Mouse (Mus musculus) kidney, postnatal 0 days (tissue): ENCODE measurements around the gene Prrc2b. TPM values are rescaled to one million over a fixed set of nuclear protein-coding genes. Genes with fewer than 3 reads are reported as not detected.

Experiments
- ATAC-seq: fragments of 200-750 bp; cut with Nextera tagmentation; replicated peaks from 2 replicates; pipeline ENCODE4 v1.8.0; 2017; ENCODE audit warnings: low read depth, moderate number of reproducible peaks, moderate TSS enrichment, moderate library complexity; ENCODE audit not compliant: low FRiP score
- DNase-seq: peaks from one replicate; pipeline ENCODE4 v3.0.0-alpha.2; 2016; ENCODE audit warnings: low spot score
- H3K27ac ChIP-seq: fragments of 300-500 bp; sonication (generic); 2 replicates; pipeline ENCODE4 v1.5.1; 2014; ENCODE audit warnings: mild to moderate bottlenecking
- H3K27me3 ChIP-seq: fragments of 300-500 bp; sonication (generic); 2 replicates; pipeline ENCODE4 v1.6.1; 2014; ENCODE audit warnings: low read length, mixed read lengths; ENCODE audit not compliant: insufficient read depth
- H3K36me3 ChIP-seq: fragments of 300-500 bp; sonication (generic); 2 replicates; pipeline ENCODE4 v1.6.1; 2014; ENCODE audit warnings: low read length, mixed read lengths; ENCODE audit not compliant: insufficient read depth
- H3K4me1 ChIP-seq: fragments of 300-500 bp; sonication (generic); replicated peaks from 2 replicates; pipeline ENCODE4 v1.6.1; 2014; ENCODE audit warnings: antibody characterized with exemption, low read length, mixed read lengths; ENCODE audit not compliant: insufficient read depth
- H3K4me2 ChIP-seq: fragments of 300-500 bp; sonication (generic); 2 replicates; pipeline ENCODE4 v1.6.1; 2014; ENCODE audit warnings: mild to moderate bottlenecking, low read length, moderate library complexity, mixed read lengths
- H3K4me3 ChIP-seq: fragments of 300-500 bp; sonication (generic); replicated peaks from 2 replicates; pipeline ENCODE4 v1.5.1; 2014; ENCODE audit warnings: low read depth, low read length
- H3K9ac ChIP-seq: fragments of 300-500 bp; sonication (generic); 2 replicates; pipeline ENCODE4 v1.6.1; 2014; ENCODE audit warnings: low read depth, low read length
- H3K9me3 ChIP-seq: fragments of 300-500 bp; sonication (generic); replicated peaks from 2 replicates; pipeline ENCODE4 v1.6.1; 2016; ENCODE audit warnings: low read length, inconsistent platforms, mixed read lengths
- CTCF ChIP-seq: IDR thresholded peaks from 2 replicates; pipeline ENCODE4 v1.5.1; 2016; ENCODE audit warnings: antibody characterized with exemption, low read depth, mild to moderate bottlenecking, moderate library complexity
- WGBS: fragments of 180-500 bp; shearing (Covaris S2); extraction: QIAGEN DNeasy Blood & Tissue Kit; methylation state at CpG from one replicate; pipeline ENCODE4 v1.1.7; 2014; 5-methylcytosine and 5-hydroxymethylcytosine counted together
- polyA plus RNA-seq: library from polyadenylated mRNA; unstranded; fragments of >200 nt; fragmentation: Nextera tagmentation; extraction: Ambion mirVana; gene quantifications from 2 replicates; pipeline ENCODE4 v1.2.1, GENCODE M21; 2015

The Prrc2b gene
- polyA plus RNA-seq, 1 experiment from 2014 or later, result 31.4 TPM

DNA sequence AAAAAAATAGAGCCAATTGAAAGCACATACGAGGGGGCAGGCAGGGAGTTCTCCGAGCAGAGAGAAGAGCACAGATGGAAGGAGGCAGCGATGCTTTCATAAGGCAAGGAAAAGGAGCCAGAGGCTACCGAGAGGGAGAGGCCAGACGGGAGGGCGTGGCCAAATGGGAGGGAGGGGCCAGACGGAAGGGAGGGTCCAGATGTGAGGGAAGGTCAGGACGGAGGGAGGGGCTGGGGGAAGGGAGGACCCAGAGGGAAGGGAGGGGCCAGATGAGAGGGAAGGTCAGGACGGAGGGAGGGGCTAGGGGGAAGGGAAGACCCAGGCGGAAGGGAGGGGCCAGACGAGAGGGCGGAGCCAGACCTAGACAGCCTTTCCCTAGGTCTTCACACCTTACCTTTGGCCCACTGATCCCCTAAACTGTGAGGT is 18.3 kb upstream of the Prrc2b start:
- DNase-seq (peak; percentile 79), ATAC-seq (peak; percentile 47)
- H3K9ac ChIP-seq, result no peak overlapping the region
- H3K27me3 ChIP-seq, result no peaks in the 10 kb centered on the region
- 5% methylated on average over 11 of the region's 12 CpGs for WGBS
- H3K27ac ChIP-seq, result no peak overlapping the region
- H3K4me3 ChIP-seq, result no peak overlapping the region
- no peaks in the 10 kb centered on the region for H3K9me3 ChIP-seq
- no peaks in the 10 kb centered on the region for H3K4me1 ChIP-seq
- no peaks in the 10 kb centered on the region for H3K36me3 ChIP-seq
- peak overlapping the region; percentile 5; the same call in 1 of the 2 replicates for H3K4me2 ChIP-seq
- TF ChIP-seq CTCF, result no peak

DNA sequence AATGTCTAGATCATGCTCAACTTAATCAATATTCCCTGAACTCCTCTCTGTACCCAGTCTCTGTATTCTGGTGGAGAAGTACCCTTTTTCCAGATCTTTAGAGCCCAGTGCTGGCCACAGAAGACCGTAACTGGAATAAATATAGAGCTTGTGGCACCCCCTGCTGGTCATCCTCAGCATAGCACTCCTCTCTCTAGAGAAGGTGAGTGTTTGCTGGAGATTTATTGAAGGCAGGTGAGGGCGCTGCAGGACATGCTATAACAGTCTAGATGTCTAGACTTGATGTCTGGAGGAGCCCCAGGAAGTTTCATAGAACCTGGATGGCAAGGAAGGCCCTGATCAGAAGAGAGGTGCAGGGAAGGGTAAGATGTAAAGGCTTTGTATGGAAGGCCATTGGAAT is 16.8 kb upstream of the Prrc2b start:
- H3K36me3 ChIP-seq, result no peaks in the 10 kb centered on the region
- H3K4me2 ChIP-seq, result no peak overlapping the region
- H3K4me3 ChIP-seq, result no peak overlapping the region
- no peak overlapping the region for H3K9ac ChIP-seq
- ATAC-seq (no peak), DNase-seq (peak; percentile 89)
- no peak overlapping the region for H3K27ac ChIP-seq
- no peaks in the 10 kb centered on the region for H3K27me3 ChIP-seq
- peak; percentile 97 for TF ChIP-seq CTCF
- no peaks in the 10 kb centered on the region for H3K9me3 ChIP-seq
- H3K4me1 ChIP-seq, result no peaks in the 10 kb centered on the region
- WGBS, result 2% methylated on average over 2 of the region's 2 CpGs

DNA sequence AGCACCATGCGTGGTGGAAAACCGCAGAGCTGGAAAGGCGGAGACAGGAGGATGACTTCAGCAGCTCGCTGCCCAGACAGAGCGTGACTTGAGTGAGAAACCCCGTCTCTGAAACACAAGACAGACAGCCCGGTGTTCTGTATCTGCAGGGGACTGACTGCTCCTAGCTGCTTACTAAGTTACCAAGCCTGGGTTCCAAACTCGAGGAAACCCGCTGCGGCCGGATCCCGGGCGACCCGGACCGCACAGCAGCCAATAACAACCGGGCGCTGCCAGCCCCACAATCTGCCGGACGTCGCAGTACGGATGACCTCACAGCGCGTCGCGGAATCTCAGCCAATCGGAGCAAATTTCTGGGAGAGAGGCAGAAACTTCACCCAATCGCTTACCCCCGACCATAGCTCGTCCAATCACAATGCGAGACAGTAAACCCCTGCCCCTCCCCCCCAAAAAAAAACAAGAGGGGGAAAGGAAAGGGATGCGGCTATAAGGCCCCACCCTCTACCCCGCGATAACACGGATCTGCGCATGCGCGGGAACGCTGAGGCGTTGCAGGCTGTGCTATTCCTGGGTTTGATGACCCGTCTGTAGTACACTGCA is 13.1 kb upstream of the Prrc2b start:
- WGBS, result under 1% methylated on average over 40 of the region's 40 CpGs
- no peak for TF ChIP-seq CTCF

DNA sequence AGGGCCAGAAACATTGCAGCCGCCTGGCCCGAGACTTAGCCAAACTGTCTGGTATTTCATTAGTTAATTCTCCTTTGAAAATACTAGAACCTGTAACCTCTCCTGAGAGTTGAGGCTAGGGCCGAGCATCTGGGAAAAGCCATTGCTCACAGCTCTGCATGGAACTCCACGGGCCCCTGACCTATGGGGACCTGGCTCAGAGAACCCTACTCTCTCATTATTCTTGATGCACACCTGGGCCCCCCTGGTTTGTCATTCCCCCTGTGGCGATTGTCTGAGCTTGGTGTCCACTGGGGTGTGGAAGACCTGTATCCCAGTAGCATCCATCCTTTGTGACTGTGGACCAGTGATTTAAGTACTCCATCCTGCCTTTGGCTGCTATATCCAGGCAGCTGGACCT is 11.5 kb upstream of the Prrc2b start:
- H3K4me2 ChIP-seq, result no peak overlapping the region
- 73% methylated on average over 5 of the region's 5 CpGs for WGBS
- no peaks in the 10 kb centered on the region for H3K36me3 ChIP-seq
- no peak for TF ChIP-seq CTCF
- DNase-seq (no peak), ATAC-seq (no peak)
- no peaks in the 10 kb centered on the region for H3K27me3 ChIP-seq
- no peak overlapping the region for H3K4me3 ChIP-seq
- no peak overlapping the region for H3K27ac ChIP-seq
- H3K9me3 ChIP-seq, result no peaks in the 10 kb centered on the region
- no peaks in the 10 kb centered on the region for H3K4me1 ChIP-seq
- H3K9ac ChIP-seq, result no peak overlapping the region

More for the DNA sequence above, 13.1 kb upstream of the Prrc2b start:
- H3K4me2 ChIP-seq, result peak overlapping the region; percentile 73
- no peaks in the 10 kb centered on the region for H3K9me3 ChIP-seq
- no peaks in the 10 kb centered on the region for H3K4me1 ChIP-seq
- H3K27me3 ChIP-seq, result no peaks in the 10 kb centered on the region
- H3K27ac ChIP-seq, result peak overlapping the region; percentile 96
- H3K4me3 ChIP-seq, result peak overlapping the region; percentile 56
- DNase-seq (peak; percentile 99), ATAC-seq (peak; percentile 93)
- H3K9ac ChIP-seq, result peak overlapping the region; percentile 71
- H3K36me3 ChIP-seq, result no peaks in the 10 kb centered on the region

DNA sequence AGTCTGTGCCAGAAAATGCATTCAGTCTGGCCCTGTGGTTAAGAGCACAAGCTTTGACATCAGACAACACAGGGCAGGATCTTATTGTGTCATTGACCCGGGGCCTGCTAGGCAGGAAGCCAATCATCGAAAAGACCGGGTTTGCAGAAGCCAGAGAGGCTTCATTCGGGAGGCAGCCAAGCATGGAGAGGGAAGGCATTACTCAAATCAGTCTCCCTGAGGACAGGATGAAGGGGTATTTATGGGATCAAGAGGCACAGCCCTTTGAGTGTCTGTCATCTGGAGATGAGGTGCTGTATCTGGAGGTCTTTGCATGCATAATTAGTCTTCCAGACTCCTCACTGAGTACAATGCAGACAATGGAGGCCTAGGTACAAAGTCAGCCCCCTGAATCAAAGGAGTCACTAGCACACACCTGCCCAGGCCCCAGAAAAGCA is 10.4 kb upstream of the Prrc2b start:
- Histone ChIP-seq H3K9me3 (no peaks in the 10 kb centered on the region), H3K4me1 (no peaks in the 10 kb centered on the region), H3K4me2 (no peak overlapping the region), H3K27ac (no peak overlapping the region), H3K9ac (no peak overlapping the region), H3K27me3 (no peaks in the 10 kb centered on the region), H3K36me3 (no peaks in the 10 kb centered on the region), H3K4me3 (no peak overlapping the region)
- DNase-seq (no peak), ATAC-seq (no peak)
- no peak for TF ChIP-seq CTCF
- 10% methylated on average over 4 of the region's 4 CpGs for WGBS

DNA sequence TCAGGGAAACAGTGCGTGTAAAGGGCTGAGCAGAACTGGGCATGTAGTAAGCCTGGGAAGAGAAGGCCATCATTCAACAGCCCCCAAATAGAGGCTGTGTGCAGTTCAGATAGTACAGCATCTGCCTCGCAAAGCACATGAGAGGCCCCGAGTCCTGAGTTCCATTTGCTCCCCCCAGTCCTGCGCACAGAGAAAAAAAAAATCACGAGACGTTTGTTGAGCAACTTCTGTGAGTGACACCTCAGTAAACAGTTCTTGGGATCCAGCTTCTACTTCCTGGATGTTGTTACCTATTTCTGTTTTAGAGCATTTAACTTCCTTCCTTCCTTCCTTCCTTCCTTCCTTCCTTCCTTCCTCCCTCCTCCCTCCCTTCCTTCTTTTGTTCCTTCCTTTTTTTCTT is 9.3 kb upstream of the Prrc2b start:
- no peak overlapping the region for H3K27ac ChIP-seq
- H3K36me3 ChIP-seq, result no peaks in the 10 kb centered on the region
- DNase-seq (no peak), ATAC-seq (no peak)
- TF ChIP-seq CTCF, result no peak
- no peak overlapping the region for H3K9ac ChIP-seq
- no peaks in the 10 kb centered on the region for H3K4me1 ChIP-seq
- H3K27me3 ChIP-seq, result no peaks in the 10 kb centered on the region
- no peak overlapping the region for H3K4me3 ChIP-seq
- H3K9me3 ChIP-seq, result no peaks in the 10 kb centered on the region
- H3K4me2 ChIP-seq, result no peak overlapping the region
- WGBS, result 59% methylated on average over 6 of the region's 6 CpGs

DNA sequence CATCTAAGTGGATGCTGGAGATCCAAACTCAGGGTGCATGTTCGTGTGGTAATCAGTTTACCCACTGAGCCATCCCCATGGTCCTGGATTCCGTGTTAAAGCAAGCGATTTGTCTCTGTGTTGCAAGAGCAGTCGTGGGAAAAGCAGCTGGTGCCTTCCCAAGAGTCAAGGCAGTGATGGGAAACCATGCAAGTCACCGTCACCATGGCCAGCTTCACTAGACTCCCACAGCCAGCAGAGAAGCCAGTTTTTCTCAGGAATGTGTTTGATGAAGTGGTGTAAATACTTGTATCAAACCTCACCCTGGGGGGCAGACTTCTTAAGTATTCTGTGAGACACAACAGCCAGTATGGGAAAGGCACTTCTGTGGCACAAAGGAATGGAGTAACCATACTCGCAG is 8.5 kb upstream of the Prrc2b start:
- H3K4me1 ChIP-seq, result no peaks in the 10 kb centered on the region
- WGBS, result 53% methylated on average over 6 of the region's 6 CpGs
- H3K27ac ChIP-seq, result no peak overlapping the region
- no peak for TF ChIP-seq CTCF
- no peak overlapping the region for H3K4me2 ChIP-seq
- H3K9me3 ChIP-seq, result no peaks in the 10 kb centered on the region
- H3K27me3 ChIP-seq, result no peaks in the 10 kb centered on the region
- no peak overlapping the region for H3K9ac ChIP-seq
- no peak for ATAC-seq
- no peak overlapping the region for H3K4me3 ChIP-seq
- H3K36me3 ChIP-seq, result no peaks in the 10 kb centered on the region
- no peak for DNase-seq
